Mouse (Mus musculus): ENCODE measurements around the gene Serbp1. TPM values are rescaled to one million over a fixed set of nuclear protein-coding genes. Genes with fewer than 3 reads are reported as not detected.
A peak's percentile ranks its signal among the peaks of the same experiment; 100 is the strongest.

Gene Serbp1
- total and polyA plus RNA-seq, 3 experiments: 46.7 to 345 (median 283) TPM

- no peak for DNase-seq
Measured at GRCm38 (mm10) chr6:67235649-67236048, 2.3 kb upstream of the Serbp1 start.

DNA sequence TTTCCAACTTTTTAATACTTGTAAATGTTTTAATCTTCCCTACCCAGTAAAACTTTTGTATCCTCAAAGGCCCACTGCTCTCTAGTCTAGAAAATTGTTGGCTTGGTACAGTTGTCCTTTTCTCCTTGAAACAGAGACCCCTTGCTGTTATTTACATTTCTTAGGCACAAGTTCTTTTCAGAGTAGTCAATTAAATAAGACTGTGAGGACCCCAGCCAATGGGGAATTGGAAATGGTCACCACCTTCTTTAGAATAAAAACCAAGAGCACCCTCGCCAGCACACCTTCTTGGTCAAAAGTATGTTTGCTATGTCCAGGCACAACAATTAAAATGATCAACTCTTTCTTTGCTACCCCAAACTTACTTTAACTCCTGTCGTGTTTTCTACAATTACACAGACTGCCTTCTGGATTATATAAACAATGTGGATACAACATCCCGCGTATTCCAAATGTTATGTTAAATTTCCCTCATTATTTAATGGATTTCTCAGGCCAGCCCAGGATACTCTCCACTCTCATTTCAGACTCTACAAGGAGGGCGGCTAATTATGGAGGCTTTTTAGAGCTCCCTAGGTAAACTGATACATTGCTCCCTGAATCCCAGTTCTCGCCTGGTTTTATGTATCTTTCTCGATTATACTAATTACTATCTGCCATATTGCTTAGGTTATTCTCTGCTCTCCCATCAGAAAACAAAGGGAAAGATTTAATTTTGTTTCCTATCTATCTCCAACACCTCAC lies 1.3 kb upstream of the Serbp1 start:
- no peak for DNase-seq

- no peak for DNase-seq
Measured at GRCm38 (mm10) chr6:67241263-67241662, 3.3 kb downstream of the Serbp1 start.

DNA sequence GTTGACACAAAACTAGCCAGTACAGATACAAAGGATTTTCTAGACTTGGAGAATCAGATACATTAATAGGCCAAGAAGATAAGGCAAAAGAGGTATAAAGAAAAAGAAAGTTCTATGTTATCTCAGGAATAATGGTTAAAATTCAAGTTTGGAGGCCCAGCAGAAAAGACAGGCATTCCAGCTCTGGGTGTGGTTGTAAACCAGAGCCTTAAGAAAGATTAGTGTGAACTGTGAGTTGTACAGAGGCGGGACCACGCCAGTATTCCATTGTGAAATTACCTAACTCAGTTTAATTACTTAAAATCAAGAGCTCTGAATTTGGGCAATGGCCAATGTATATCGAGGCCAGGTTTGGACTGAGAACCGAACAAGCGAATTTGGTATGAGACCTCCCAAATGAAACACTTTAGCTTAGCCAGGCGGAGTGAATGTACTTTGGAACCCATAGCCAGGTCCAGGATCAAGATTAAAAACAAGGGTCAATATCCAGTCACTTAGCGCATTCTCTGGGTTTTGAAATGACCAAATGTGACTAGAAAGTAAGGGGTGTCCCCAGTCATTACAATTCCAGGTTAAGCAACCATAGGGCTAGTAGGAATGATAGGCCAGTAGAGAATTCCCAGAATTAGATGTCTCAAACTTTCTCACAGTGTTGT lies 5.9 kb downstream of the Serbp1 start:
- no peak for DNase-seq

DNA sequence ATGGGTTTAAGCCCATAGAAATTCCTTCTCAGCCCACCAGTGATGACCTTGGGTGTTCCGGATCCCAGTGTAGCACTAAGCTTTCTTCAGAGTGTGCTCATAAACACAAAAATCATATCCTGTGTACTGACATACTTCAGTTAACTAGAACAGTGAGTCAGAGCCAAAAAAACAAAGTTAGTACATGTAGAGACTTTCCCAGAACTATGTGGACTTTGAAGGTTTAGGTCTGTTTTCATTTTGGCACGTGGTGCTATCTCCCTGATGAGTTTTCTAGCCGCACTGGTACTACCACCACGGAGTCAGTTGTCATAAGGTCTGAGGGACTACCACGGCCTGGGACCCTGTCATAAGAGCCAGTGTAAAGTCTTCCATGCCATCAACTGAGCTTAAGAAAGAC lies 6.5 kb downstream of the Serbp1 start:
- no peak for DNase-seq

DNA sequence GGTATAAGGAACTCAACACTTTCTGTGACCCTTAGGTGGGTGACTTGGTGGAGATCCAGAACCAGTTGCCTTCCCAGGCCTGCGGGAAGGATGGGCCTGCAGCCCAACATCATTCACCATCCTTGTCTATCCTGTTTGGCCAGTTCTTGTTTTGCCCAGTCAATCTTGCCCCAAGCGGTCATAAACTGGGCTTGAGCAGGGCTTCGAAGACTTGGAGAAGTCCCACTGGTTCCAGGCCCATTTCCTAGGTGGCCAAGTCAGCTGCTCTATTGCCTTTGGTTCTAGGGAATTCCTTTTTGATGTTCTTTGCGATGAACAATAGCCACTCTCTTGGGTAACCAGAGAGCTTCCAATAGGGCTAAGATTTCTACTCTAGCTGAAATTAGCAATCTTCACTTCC lies 13.1 kb downstream of the Serbp1 start:
- no peak for DNase-seq

- DNase-seq: no peak
Measured at GRCm38 (mm10) chr6:67264935-67265334, 27.0 kb downstream of the Serbp1 start.

- no peak for DNase-seq
Measured at GRCm38 (mm10) chr6:67266159-67266657, 28.2 kb downstream of the Serbp1 start.

GRCm38 (mm10) chr6:67266664-67267407 lies 28.9 kb downstream of the Serbp1 start:
- DNase-seq: peak; percentile 97

- DNase-seq: peak; percentile 59
Measured at GRCm38 (mm10) chr6:67267408-67268244, 29.6 kb downstream of the Serbp1 start.

DNA sequence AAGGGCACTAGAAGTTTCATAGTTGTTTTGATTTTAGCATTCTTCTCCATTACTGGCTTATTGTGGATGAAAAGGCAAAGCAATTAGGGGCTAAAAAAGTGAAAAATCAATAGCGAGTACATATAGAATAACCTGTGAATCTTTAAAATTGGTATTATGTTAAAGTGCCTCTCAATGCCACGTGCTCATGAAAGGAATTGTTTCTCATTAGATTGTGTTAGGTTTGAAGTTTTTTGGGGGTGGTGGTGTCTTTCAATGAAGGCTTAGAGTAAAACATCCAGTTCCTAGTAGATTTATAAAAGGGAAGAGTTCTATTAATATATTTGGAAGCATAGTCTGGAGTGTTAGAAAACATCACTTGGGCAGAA lies 30.3 kb downstream of the Serbp1 start:
- DNase-seq: no peak

- no peak for DNase-seq
Measured at GRCm38 (mm10) chr6:67268983-67269382, 31.0 kb downstream of the Serbp1 start.

DNA sequence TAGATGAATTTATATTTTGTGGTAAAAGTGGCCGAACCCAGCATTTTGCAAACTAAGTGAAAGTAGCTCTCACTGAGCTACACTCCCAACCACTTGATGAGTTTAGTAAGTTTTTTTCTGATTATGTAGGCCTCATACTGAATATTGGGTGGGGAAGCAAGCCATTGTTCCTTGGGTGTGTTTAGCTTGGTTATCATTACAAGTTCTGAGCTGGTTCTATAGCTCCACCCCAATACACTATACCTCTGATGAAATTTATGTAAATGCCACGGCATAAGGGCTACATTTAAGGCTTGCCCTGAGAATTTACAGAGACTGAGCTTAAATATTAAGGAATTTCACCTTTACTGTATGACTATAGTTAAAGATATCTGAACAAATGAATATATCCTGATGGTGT lies 31.5 kb downstream of the Serbp1 start:
- DNase-seq: no peak

- no peak for DNase-seq
Measured at GRCm38 (mm10) chr6:67277944-67278343, 40.0 kb downstream of the Serbp1 start.

DNA sequence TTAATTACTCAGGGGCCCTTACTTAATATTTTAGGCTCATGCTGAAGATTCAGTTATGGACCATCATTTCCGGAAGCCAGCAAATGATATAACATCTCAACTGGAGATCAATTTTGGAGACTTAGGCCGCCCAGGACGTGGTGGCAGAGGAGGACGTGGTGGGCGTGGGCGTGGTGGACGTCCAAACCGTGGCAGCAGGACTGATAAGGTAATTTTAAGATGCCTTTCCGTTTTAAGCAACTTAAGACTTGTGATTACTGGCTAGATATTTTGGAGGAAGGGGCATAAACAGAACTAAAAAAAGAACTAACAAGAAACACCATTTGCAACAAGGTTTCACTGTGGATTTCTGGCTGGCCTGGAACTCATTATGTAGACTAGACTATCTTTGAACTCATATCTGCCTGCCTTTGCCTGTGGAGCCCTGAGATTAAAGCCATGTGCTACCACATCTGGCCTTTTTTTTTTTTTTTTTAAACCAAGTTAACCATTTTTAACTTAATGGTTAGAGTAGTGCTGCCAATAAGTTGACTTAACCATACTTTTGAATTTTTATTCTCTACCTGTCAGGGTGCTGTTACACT lies 43.7 kb downstream of the Serbp1 start:
- no peak for DNase-seq

GRCm38 (mm10) chr6:67282897-67283296 lies 44.9 kb downstream of the Serbp1 start:
- DNase-seq: no peak

DNA sequence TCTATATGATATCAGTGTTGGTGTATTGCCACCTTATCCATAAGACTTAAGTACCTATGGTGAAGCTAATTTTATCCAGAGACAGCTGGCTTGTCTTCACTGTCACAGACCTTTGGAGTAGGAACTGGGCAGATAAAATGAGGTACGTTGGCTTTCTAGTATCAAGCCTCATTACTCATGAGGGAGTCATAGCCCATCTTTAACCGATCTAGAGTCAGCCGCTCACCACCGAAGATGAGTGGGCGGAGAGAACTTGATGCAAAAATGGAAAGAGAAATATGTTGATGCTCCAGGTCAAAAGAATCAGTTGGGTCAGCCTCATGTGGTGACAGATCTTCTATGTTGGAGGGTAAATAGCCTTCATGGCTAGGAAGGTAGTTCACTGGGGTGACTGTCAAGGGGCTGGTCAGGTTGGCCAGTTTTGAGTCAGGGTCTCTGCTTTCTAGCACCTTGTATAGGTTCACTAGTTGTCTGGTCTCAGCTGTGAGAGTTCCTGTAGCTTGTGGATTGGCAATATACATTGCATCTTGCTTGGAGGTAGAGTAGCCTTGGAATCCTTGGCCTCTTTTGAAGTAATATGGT lies 54.2 kb downstream of the Serbp1 start:
- DNase-seq: no peak

DNA sequence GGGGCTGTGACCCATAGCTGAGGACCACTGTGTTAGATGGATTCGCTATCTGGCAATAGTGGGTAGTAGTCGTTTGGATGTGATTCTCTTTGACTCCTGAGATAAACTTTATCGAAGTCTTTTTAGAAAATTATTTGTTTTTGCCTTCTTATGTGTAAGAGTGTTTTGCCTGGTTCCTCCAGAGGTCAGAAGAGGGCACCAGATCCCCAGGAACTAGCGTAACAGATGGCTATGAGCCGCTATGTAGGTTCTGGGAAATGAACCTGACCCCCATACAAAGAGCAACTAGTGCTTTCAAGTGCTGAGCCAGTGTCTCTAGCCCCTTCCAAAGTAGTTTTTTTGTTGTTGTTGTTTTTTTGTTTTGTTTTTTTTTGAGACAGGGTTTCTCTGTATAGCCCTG lies 58.1 kb downstream of the Serbp1 start:
- DNase-seq: no peak

DNA sequence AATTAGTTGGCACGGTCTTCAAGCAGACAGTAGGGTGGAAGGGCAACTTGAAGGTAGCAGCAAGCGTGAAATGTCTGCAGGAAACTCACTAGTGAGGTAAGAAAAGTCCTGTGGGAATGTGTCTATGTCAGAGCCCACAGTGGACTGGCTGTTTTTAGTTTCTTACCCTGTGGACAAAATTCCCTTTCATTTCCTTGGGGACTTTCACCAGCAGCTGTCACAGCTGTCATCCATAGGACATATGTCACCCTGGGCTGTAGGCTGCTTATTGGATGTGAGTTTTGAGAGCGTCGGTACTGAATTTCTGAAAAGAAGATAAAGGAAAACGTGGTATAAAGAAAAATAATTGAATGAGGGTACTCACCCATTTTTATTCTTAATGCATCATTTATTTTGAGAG lies 60.8 kb downstream of the Serbp1 start:
- DNase-seq: no peak

- no peak for DNase-seq
Measured at GRCm38 (mm10) chr6:67300300-67300699, 62.3 kb downstream of the Serbp1 start.

DNA sequence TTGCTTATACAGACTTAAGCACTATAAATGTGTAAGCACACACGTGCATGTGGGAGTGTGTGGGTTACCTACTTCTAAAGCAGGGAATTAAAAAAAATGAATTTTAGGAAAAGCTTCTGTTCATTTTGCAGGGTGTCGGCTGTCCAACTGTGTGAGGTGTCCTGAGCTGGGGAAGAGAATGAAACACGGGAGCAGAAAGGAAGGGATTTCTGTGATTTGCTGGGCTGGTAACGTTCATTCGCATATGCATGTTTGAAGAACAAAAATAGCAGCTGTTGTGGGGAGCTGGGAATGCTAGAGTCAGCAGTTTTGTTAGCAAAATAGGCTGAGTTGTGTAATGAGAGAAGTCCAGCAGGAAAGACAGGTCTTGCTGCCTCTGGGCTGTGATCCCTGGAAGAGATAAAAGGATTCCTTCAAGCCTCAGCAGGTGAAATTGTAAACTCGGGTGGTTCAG lies 62.8 kb downstream of the Serbp1 start:
- no peak for DNase-seq
